Mouse (Mus musculus) heart, embryonic 12.5 days (tissue): ENCODE results near the gene Mtf2. TPM values are rescaled to one million over a fixed set of nuclear protein-coding genes. Genes with fewer than 3 reads are reported as not detected.
"Not testable (repeated sequence)": the region's sequence is repeated elsewhere in the genome, so short reads cannot be mapped to it uniquely, and the experiment has no call there.

Experiments used
- ATAC-seq: fragments of 200-750 bp; cut with Nextera tagmentation; 2 replicates; pipeline ENCODE4 v1.8.0; 2017; ENCODE audit warnings: moderate TSS enrichment, moderate library complexity; ENCODE audit not compliant: insufficient number of reproducible peaks, low FRiP score
- H3K27ac ChIP-seq: fragments of 300-500 bp; sonication (generic); 2 replicates; pipeline ENCODE4 v1.5.1; 2016; ENCODE audit warnings: mild to moderate bottlenecking, moderate library complexity; ENCODE audit not compliant: poor library complexity, severe bottlenecking
- H3K27me3 ChIP-seq: fragments of 300-500 bp; sonication (generic); replicated peaks from 2 replicates; pipeline ENCODE4 v1.6.1; 2016; ENCODE audit warnings: mild to moderate bottlenecking, moderate library complexity
- H3K36me3 ChIP-seq: fragments of 300-500 bp; sonication (generic); 2 replicates; pipeline ENCODE4 v1.6.1; 2016; ENCODE audit warnings: mild to moderate bottlenecking, moderate library complexity
- H3K4me1 ChIP-seq: fragments of 300-500 bp; sonication (generic); replicated peaks from 2 replicates; pipeline ENCODE4 v1.6.1; 2016; ENCODE audit warnings: mild to moderate bottlenecking
- H3K4me2 ChIP-seq: fragments of 300-500 bp; sonication (generic); 2 replicates; pipeline ENCODE4 v1.6.1; 2016; ENCODE audit warnings: mild to moderate bottlenecking, moderate library complexity
- H3K4me3 ChIP-seq: fragments of 300-500 bp; sonication (generic); 2 replicates; pipeline ENCODE4 v1.5.1; 2016; ENCODE audit warnings: mild to moderate bottlenecking
- H3K9ac ChIP-seq: fragments of 300-500 bp; sonication (generic); 2 replicates; pipeline ENCODE4 v1.6.1; 2016; ENCODE audit warnings: mild to moderate bottlenecking, moderate library complexity
- H3K9me3 ChIP-seq: fragments of 300-500 bp; sonication (generic); replicated peaks from 2 replicates; pipeline ENCODE4 v1.6.1; 2016; ENCODE audit warnings: mild to moderate bottlenecking, moderate library complexity
- WGBS: fragments of 180-500 bp; shearing (Covaris S2); methylation state at CpG from one replicate; pipeline ENCODE4 v1.1.7; 2016; 5-methylcytosine and 5-hydroxymethylcytosine counted together
- polyA plus RNA-seq: library from polyadenylated mRNA; unstranded; fragments of >200 nt; fragmentation: Nextera tagmentation; extraction: Ambion mirVana; gene quantifications from 2 replicates; pipeline ENCODE4 v1.2.1, GENCODE M21; 2016

The Mtf2 gene
- polyA plus RNA-seq, 1 experiment from 2014 or later = 73.9 TPM

DNA sequence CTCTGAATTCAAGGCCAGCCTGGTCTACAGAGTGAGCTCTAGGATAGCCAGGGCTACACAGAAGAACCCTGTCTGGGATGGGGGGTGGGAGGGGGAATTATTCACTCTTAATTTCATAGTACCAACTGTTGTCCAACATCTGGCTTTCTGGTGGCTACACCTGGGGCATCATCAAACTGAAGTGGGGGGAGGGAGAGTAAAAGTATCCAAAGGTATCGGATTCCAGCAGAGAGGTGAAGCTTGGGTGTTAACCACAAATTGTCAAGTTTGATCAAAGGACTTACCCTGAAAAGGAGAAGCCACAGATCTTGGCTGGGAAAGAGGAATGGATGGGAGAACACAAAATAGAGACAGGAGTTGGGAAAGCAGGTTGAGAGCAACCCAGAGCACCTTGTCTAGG, 21.6 kb upstream of the Mtf2 start:
- H3K36me3 ChIP-seq = no peaks in the 10 kb centered on the region
- no peak overlapping the region for H3K4me3 ChIP-seq
- no peaks in the 10 kb centered on the region for H3K27me3 ChIP-seq
- H3K27ac ChIP-seq = no peak overlapping the region
- no peaks in the 10 kb centered on the region for H3K9me3 ChIP-seq
- no peak overlapping the region for H3K4me2 ChIP-seq
- no peak overlapping the region for H3K9ac ChIP-seq
- 41% methylated on average over 1 of the region's 1 CpGs for WGBS
- H3K4me1 ChIP-seq = no peaks in the 10 kb centered on the region
- ATAC-seq = no peak

DNA sequence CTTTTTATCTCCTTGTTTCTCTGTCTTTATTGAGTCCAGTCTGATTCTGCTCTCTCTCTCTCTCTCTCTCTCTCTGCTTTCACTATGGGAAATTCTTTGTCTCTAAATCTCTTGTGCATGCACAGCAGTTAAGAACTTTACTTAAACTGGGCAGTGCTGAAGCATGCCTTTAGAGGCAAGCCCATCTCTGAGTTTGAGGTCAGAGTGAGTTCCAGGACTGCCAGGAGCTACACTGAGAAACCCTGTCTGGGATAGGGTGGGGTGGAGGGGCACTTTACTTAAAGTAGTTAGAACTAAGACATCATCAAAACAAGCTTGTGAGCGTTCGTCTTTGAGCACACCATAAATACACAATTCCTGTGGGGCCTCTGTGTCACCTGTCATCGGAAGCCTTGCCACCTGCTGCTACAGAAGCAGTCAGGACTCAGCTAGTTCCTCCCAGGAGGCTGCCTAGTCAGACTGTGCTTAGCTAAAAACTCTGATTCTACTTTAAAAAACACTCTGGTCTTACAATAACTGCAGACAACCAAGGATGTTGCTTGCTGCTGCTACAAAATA, 15.7 kb upstream of the Mtf2 start:
- no peak overlapping the region for H3K4me3 ChIP-seq
- no peak overlapping the region for H3K27ac ChIP-seq
- H3K27me3 ChIP-seq = no peaks in the 10 kb centered on the region
- no peak overlapping the region for H3K9ac ChIP-seq
- H3K9me3 ChIP-seq = no peaks in the 10 kb centered on the region
- no peaks in the 10 kb centered on the region for H3K36me3 ChIP-seq
- H3K4me1 ChIP-seq = no peaks in the 10 kb centered on the region
- 5% methylated on average over 3 of the region's 3 CpGs for WGBS
- H3K4me2 ChIP-seq = no peak overlapping the region
- ATAC-seq = no peak

GRCm38 (mm10) chr5:108051026-108051425, 14.4 kb upstream of the Mtf2 start:
- Histone ChIP-seq H3K36me3 (no peaks in the 10 kb centered on the region), H3K4me1 (no peaks in the 10 kb centered on the region)
- WGBS = 90% methylated on average over 2 of the region's 2 CpGs

GRCm38 (mm10) chr5:108051727-108052126, 13.7 kb upstream of the Mtf2 start:
- H3K4me2 ChIP-seq, H3K9ac ChIP-seq, H3K27ac ChIP-seq, H3K9me3 ChIP-seq, H3K36me3 ChIP-seq, H3K4me1 ChIP-seq, H3K4me3 ChIP-seq, H3K27me3 ChIP-seq, ATAC-seq: not testable (repeated sequence)
- 89% methylated on average over 9 of the region's 9 CpGs for WGBS

More at GRCm38 (mm10) chr5:108051026-108051425, 14.4 kb upstream of the Mtf2 start:
- Histone ChIP-seq H3K4me3 (no peak overlapping the region), H3K27ac (no peak overlapping the region), H3K9ac (no peak overlapping the region), H3K27me3 (no peaks in the 10 kb centered on the region), H3K4me2 (no peak overlapping the region), H3K9me3 (no peaks in the 10 kb centered on the region)
- ATAC-seq = no peak

- no peaks in the 10 kb centered on the region for H3K9me3 ChIP-seq
- H3K27ac ChIP-seq = no peak overlapping the region
- 91% methylated on average over 1 of the region's 1 CpGs for WGBS
- no peaks in the 10 kb centered on the region for H3K36me3 ChIP-seq
- H3K9ac ChIP-seq = no peak overlapping the region
- no peak for ATAC-seq
- H3K27me3 ChIP-seq = no peaks in the 10 kb centered on the region
- H3K4me3 ChIP-seq = no peak overlapping the region
- no peak overlapping the region for H3K4me2 ChIP-seq
- no peaks in the 10 kb centered on the region for H3K4me1 ChIP-seq
Measured at GRCm38 (mm10) chr5:108052200-108052599, 13.3 kb upstream of the Mtf2 start.

- H3K36me3 ChIP-seq = no peaks in the 10 kb centered on the region
- WGBS = 81% methylated on average over 6 of the region's 6 CpGs
Measured at GRCm38 (mm10) chr5:108053566-108053965, 11.9 kb upstream of the Mtf2 start.

DNA sequence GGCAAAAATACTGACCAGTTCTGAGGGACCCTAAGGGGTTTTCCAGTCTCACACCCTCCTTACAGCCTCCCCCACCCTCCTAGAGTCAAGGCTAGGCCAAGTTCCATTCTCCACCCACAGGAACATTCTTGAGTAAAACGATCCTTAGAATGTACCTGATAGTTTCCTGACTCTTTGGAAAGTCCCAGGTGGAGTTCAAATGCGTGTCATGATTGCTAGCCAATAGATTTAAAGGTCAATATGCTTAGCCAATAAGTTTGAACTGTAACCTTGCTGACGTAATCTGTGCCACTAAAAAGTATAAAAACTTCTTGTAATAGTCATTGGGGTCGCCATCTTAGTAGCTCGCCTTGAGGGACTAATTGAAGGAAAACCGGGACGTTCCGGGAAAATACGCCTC, 5.1 kb upstream of the Mtf2 start:
- no peak overlapping the region for H3K4me2 ChIP-seq
- H3K27me3 ChIP-seq = no peaks in the 10 kb centered on the region
- H3K27ac ChIP-seq = no peak overlapping the region
- no peak overlapping the region for H3K9ac ChIP-seq
- no peaks in the 10 kb centered on the region for H3K36me3 ChIP-seq
- no peak for ATAC-seq
- H3K9me3 ChIP-seq = no peaks in the 10 kb centered on the region
- no peaks in the 10 kb centered on the region for H3K4me1 ChIP-seq
- 86% methylated on average over 9 of the region's 9 CpGs for WGBS
- no peak overlapping the region for H3K4me3 ChIP-seq

More at GRCm38 (mm10) chr5:108053566-108053965, 11.9 kb upstream of the Mtf2 start:
- Histone ChIP-seq H3K4me1 (no peaks in the 10 kb centered on the region), H3K9ac (no peak overlapping the region), H3K9me3 (no peaks in the 10 kb centered on the region), H3K27me3 (no peaks in the 10 kb centered on the region), H3K4me3 (no peak overlapping the region), H3K4me2 (no peak overlapping the region), H3K27ac (no peak overlapping the region)
- ATAC-seq = no peak

DNA sequence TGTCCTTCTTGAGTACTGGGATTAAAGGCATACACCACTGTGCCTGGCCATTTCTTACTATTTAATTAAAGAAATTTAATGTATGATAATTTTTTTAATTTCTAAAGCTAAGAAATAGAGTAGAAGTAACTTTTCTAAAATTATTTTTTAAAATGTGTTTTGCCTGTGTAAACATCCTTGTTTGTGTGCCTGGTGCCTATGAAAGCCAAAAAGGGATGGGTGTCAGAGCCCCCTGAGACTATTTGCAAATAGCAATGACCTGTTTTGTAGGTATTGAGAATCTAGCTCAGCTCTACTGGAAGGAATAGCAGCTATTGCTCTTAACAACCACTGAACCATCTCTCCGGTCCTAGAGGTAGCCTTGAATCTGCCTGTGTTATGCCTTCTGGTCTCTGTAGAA, 6.8 kb downstream of the Mtf2 start:
- Histone ChIP-seq H3K36me3 (peaks cover 68% of the 10 kb centered on the region), H3K27me3 (no peaks in the 10 kb centered on the region), H3K4me2 (no peak overlapping the region), H3K9ac (no peak overlapping the region), H3K4me1 (no peaks in the 10 kb centered on the region), H3K4me3 (no peak overlapping the region), H3K27ac (no peak overlapping the region), H3K9me3 (0 out of 2 replicates have a peak, but pooled peaks cover 2% of the 10 kb centered on the region)
- ATAC-seq = no peak
- 96% methylated on average over 1 of the region's 1 CpGs for WGBS

DNA sequence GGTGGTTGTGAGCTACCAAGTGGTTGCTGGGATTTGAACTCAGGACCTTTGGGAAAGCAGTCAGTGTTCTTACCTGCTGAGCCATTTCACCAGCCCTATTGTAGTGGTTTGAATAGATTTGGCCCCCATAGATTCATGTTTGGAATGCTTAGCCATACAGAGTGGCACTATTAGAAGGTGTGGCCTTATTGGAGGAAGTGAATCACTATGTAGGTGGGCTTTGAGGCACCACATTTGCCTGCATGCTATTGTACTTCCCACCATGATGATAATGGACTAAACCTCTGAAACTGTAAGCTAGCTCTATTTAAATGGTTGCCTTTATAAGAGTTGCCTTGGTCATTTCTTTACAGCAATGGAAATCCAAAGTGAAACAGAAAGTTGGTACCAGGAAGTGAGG, 10.8 kb downstream of the Mtf2 start:
- H3K4me1 ChIP-seq = no peaks in the 10 kb centered on the region
- H3K27me3 ChIP-seq = no peaks in the 10 kb centered on the region
- H3K36me3 ChIP-seq = peaks cover 60% of the 10 kb centered on the region
- no peak overlapping the region for H3K9ac ChIP-seq
- H3K9me3 ChIP-seq = 0 out of 2 replicates have a peak, but pooled peaks cover 2% of the 10 kb centered on the region
- H3K4me3 ChIP-seq = no peak overlapping the region
- H3K27ac ChIP-seq = no peak overlapping the region
- H3K4me2 ChIP-seq = no peak overlapping the region
- ATAC-seq = no peak

DNA sequence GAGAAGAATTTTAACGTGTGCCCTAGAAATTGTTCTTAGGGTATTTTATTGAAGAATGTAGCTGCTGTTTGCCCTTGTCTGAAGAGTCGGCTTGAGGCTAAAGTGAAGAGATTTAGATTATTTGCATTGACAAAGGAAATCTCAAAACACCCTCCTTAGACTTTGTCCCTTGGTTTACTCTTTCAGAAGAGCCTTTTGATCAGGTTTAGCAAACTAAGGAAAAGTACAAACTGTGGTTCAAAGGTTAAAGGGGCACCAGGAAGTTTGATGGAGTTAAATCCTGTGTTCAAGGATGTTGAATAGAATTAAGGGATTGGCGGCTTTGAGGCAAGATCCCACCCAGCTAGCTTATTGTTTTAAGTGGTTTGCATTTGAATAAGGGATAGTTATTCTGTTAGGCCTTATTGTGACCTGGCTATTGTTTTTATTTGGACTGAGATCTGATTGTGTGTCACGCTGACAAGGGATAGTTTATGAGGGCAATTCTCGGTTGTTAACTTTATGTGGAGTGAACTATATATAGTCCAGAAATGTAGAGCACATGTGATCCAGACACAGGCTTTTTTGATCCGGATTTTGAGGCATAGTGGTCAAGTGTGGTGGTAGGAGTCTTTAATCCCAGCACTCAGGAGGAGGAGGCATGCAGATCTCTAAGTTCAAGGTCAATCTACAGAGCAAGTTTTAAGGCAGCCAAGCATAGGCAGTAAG, 11.5 kb downstream of the Mtf2 start:
- peaks cover 56% of the 10 kb centered on the region for H3K36me3 ChIP-seq
- H3K9ac ChIP-seq = no peak overlapping the region
- ATAC-seq = no peak
- 0 out of 2 replicates have a peak, but pooled peaks cover 2% of the 10 kb centered on the region for H3K9me3 ChIP-seq
- no peak overlapping the region for H3K27ac ChIP-seq
- no peak overlapping the region for H3K4me3 ChIP-seq
- H3K27me3 ChIP-seq = no peaks in the 10 kb centered on the region
- H3K4me1 ChIP-seq = no peaks in the 10 kb centered on the region
- WGBS = 81% methylated on average over 6 of the region's 6 CpGs
- H3K4me2 ChIP-seq = no peak overlapping the region

GRCm38 (mm10) chr5:108079603-108080002, 14.1 kb downstream of the Mtf2 start:
- Histone ChIP-seq H3K4me2 (no peak overlapping the region), H3K9ac (no peak overlapping the region), H3K36me3 (peaks cover 53% of the 10 kb centered on the region), H3K4me3 (no peak overlapping the region), H3K27ac (no peak overlapping the region), H3K4me1 (no peaks in the 10 kb centered on the region), H3K27me3 (no peaks in the 10 kb centered on the region), H3K9me3 (0 out of 2 replicates have a peak, but pooled peaks cover 2% of the 10 kb centered on the region)
- no peak for ATAC-seq

DNA sequence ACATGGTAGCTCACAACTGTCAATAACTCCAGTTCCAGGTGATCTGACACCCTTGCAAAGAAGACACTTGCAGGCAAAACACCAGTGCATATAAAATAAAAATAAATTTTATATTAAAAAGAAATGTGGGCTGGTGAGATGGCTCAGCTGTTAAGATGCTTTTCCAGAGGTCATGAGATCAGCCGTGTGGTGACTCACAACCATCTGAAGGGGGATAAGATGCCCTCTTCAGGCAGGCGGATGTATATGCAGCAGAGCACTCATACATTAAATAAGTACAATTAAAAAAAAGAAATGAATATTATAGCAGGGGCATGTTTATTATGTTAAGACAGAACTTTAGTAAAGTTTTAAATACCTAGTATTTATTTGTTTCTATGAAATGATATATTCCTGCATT, 16.9 kb downstream of the Mtf2 start:
- H3K4me3 ChIP-seq = no peak overlapping the region
- no peaks in the 10 kb centered on the region for H3K9me3 ChIP-seq
- no peak overlapping the region for H3K9ac ChIP-seq
- H3K4me1 ChIP-seq = no peaks in the 10 kb centered on the region
- H3K4me2 ChIP-seq = no peak overlapping the region
- H3K27me3 ChIP-seq = no peaks in the 10 kb centered on the region
- ATAC-seq = no peak
- peaks cover 47% of the 10 kb centered on the region for H3K36me3 ChIP-seq
- H3K27ac ChIP-seq = no peak overlapping the region
- WGBS = 46% methylated on average over 2 of the region's 2 CpGs
